Mouse (Mus musculus): Measurements from ENCODE around the gene Anxa4. TPM values are rescaled to one million over a fixed set of nuclear protein-coding genes. Genes with fewer than 3 reads are reported as not detected.

Anxa4 gene
- polyA plus RNA-seq, 1 experiment from 2014 or later: 5.2 TPM

DNA sequence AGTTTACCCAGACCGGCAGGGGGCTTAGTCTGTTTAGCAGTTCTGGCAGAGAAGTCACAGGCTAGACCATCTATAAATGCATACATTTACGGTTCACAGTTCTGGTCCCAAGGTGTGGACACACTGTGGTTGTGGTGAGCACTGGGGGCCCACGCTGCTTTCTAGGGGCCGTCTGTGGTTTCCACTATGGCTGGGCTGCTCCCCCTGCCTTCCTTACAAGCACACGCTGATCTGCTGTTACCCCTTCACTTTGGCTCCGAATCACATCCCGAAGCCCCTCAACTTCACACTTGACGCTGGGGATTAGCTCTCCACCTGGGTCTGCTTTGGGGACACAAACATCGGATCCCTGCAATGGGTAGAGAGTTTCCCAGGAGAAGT is 29.7 kb upstream of the Anxa4 start:
- DNase-seq (ENCODE audit: low spot score) (no peak), ATAC-seq (ENCODE audit: low FRiP score) (no peak)
- Histone ChIP-seq H3K27me3 (ENCODE audit: control insufficient read depth, insufficient read depth, low read length) (no peaks in the 10 kb centered on the region), H3K27ac (no peak overlapping the region), H3K4me1 (replicated peaks; ENCODE audit: control insufficient read depth, insufficient read depth, low read length) (no peaks in the 10 kb centered on the region), H3K36me3 (replicated peaks; ENCODE audit: control insufficient read depth, insufficient read depth) (no peaks in the 10 kb centered on the region), H3K4me2 (replicated peaks) (peak overlapping the region; percentile 44; the same call in 1 of the 2 replicates), H3K9ac (no peak overlapping the region), H3K4me3 (replicated peaks; ENCODE audit: low read length) (no peak overlapping the region), H3K9me3 (ENCODE audit: control insufficient read depth, low read length) (no peaks in the 10 kb centered on the region)
- WGBS: 39% methylated on average over 9 of the region's 9 CpGs

DNA sequence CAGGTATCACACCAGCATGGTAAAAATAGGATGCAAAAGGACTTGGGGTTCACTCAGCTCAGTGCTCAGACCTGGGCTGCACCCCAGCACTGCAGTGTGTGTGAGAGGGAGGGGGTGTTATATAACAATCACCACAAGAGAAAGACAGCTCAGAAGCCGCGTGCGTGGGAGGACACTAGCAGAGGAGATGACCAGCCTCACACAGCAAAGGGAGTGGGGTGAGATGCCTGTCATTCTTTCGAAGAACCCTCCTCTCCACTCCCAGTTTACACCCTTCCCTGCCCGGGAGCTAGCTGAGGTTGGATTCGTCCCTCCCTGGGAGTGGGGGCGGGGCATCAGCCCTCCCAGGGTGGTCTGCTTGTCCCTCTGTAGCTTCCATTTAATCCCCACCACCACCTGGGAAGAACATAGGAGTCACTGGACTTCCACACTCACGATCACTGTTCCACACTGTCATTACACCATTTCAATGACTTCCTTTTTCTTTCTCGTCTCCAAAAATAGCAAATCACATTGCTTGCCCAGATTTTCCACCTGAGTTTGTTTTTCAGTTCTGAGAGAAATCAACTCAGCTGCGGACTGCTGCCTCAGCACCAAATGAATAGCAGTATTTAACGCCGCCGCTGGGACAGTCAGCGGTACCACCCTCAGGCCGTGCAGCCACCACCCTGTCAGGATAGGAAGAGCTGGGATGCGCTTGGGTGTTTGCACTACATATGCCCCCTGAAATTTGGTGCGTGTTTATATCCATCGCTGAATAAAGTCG is 29.1 kb upstream of the Anxa4 start:
- Histone ChIP-seq H3K4me3 (replicated peaks; ENCODE audit: low read length) (peak overlapping the region; percentile 16), H3K27me3 (ENCODE audit: control insufficient read depth, insufficient read depth, low read length) (no peaks in the 10 kb centered on the region), H3K27ac (no peak overlapping the region), H3K9me3 (ENCODE audit: control insufficient read depth, low read length) (no peaks in the 10 kb centered on the region), H3K4me2 (replicated peaks) (peak overlapping the region; percentile 44), H3K36me3 (replicated peaks; ENCODE audit: control insufficient read depth, insufficient read depth) (no peaks in the 10 kb centered on the region), H3K4me1 (replicated peaks; ENCODE audit: control insufficient read depth, insufficient read depth, low read length) (no peaks in the 10 kb centered on the region), H3K9ac (peak overlapping the region; percentile 39; the same call in 1 of the 2 replicates)
- 6% methylated on average over 19 of the region's 19 CpGs for WGBS
- ATAC-seq (ENCODE audit: low FRiP score): 0 out of 2 replicates have a peak, but pooled peaks have one; percentile 31
- no peak for DNase-seq (ENCODE audit: low spot score)

DNA sequence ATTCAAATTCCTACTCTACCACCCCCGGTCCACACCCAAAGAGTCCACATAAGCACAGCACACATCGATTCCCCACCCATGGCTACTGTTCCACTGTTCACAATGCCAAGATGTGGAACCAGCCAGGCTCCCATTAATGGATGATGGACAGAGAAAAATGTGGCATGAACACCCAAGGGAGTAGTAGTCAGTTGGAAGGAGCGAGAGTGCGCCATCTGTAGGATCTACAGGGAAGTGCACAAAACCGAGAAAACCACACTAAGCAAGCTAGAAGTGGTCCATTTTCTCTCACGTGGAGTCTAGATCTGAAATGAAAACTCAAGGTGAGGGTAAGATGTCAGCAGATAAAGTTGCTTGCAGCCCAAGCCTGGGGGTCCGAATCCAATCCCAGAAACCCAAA is 27.3 kb upstream of the Anxa4 start:
- DNase-seq (ENCODE audit: low spot score): no peak

DNA sequence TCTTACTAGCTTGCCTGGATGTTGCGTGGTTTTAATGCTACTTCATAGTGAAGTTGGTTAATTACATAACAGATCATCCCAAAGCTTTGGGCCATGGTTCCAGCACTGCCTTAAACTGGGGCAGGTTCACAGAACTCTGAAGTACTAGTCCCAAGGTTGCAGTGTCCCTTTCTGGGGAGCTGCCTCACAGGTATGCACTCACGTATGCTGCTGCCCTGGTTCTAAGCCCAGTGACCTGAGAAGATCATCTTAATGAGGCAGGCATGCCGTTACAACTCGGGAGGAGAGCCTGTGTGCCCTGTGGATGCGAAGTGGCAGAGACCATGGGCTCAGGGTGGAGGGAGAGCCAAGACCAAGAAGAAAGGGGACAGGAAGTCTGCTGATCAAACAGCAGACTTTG is 26.5 kb upstream of the Anxa4 start:
- Histone ChIP-seq H3K4me1 (replicated peaks; ENCODE audit: control insufficient read depth, insufficient read depth, low read length) (no peaks in the 10 kb centered on the region), H3K27me3 (ENCODE audit: control insufficient read depth, insufficient read depth, low read length) (no peaks in the 10 kb centered on the region), H3K4me3 (replicated peaks; ENCODE audit: low read length) (no peak overlapping the region), H3K36me3 (replicated peaks; ENCODE audit: control insufficient read depth, insufficient read depth) (no peaks in the 10 kb centered on the region), H3K9ac (no peak overlapping the region), H3K27ac (no peak overlapping the region), H3K4me2 (replicated peaks) (no peak overlapping the region), H3K9me3 (ENCODE audit: control insufficient read depth, low read length) (no peaks in the 10 kb centered on the region)
- WGBS: 80% methylated on average over 5 of the region's 5 CpGs
- ATAC-seq (ENCODE audit: low FRiP score) (no peak), DNase-seq (ENCODE audit: low spot score) (no peak)

More for the DNA sequence above, 27.3 kb upstream of the Anxa4 start:
- Histone ChIP-seq H3K36me3 (replicated peaks; ENCODE audit: control insufficient read depth, insufficient read depth) (no peaks in the 10 kb centered on the region), H3K4me1 (replicated peaks; ENCODE audit: control insufficient read depth, insufficient read depth, low read length) (no peaks in the 10 kb centered on the region), H3K27me3 (ENCODE audit: control insufficient read depth, insufficient read depth, low read length) (no peaks in the 10 kb centered on the region), H3K27ac (no peak overlapping the region), H3K9ac (no peak overlapping the region), H3K9me3 (ENCODE audit: control insufficient read depth, low read length) (no peaks in the 10 kb centered on the region), H3K4me2 (replicated peaks) (no peak overlapping the region), H3K4me3 (replicated peaks; ENCODE audit: low read length) (no peak overlapping the region)
- no peak for ATAC-seq (ENCODE audit: low FRiP score)
- WGBS: 68% methylated on average over 7 of the region's 7 CpGs

DNA sequence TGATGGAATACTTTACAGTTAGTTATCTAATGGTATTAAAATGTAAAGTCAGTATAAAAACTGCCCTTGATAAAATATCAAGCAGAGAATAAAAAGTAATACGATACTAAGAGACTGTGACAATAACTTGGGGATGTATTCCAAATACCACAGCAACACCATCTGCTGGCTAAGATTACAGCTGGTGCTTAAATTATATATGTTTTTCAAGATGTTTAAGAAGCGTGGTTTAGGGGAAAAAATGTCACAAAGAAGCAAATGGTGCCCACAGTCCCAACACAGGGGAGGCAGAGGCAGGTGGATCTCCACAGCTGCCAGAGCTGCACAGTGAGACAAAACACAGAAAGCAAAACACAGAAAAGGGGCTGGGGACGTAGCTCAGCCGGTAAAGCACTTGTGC is 25.5 kb upstream of the Anxa4 start:
- ATAC-seq (ENCODE audit: low FRiP score) (no peak), DNase-seq (ENCODE audit: low spot score) (no peak)
- H3K4me2 ChIP-seq (replicated peaks): no peak overlapping the region
- no peak overlapping the region for H3K9ac ChIP-seq
- no peaks in the 10 kb centered on the region for H3K27me3 ChIP-seq (ENCODE audit: control insufficient read depth, insufficient read depth, low read length)
- no peaks in the 10 kb centered on the region for H3K9me3 ChIP-seq (ENCODE audit: control insufficient read depth, low read length)
- H3K4me3 ChIP-seq (replicated peaks; ENCODE audit: low read length): no peak overlapping the region
- no peak overlapping the region for H3K27ac ChIP-seq
- H3K36me3 ChIP-seq (replicated peaks; ENCODE audit: control insufficient read depth, insufficient read depth): no peaks in the 10 kb centered on the region
- 81% methylated on average over 4 of the region's 4 CpGs for WGBS
- no peaks in the 10 kb centered on the region for H3K4me1 ChIP-seq (replicated peaks; ENCODE audit: control insufficient read depth, insufficient read depth, low read length)

DNA sequence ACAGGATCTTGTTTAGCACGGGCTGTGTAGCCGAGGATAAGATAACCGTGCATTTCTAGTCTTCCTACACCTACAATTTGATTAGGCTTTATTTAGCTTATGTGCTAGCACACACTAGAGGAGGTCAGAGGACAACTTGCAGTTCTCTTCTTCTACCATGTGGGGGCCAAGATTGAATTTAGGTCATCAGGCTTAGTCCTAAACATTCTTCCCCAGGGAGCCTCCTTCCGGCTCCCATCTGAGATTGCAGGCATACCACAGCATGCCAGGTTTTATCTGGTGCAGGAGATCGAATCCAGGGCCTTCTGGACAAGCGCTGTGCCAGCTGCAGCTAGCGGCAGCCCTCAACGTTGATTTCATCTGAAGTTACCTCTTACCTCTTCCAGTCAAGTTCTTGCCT is 23.2 kb upstream of the Anxa4 start:
- H3K27me3 ChIP-seq (ENCODE audit: control insufficient read depth, insufficient read depth, low read length): no peaks in the 10 kb centered on the region
- 24% methylated on average over 8 of the region's 8 CpGs for WGBS
- no peak overlapping the region for H3K27ac ChIP-seq
- no peaks in the 10 kb centered on the region for H3K36me3 ChIP-seq (replicated peaks; ENCODE audit: control insufficient read depth, insufficient read depth)
- H3K4me1 ChIP-seq (replicated peaks; ENCODE audit: control insufficient read depth, insufficient read depth, low read length): no peaks in the 10 kb centered on the region
- H3K9ac ChIP-seq: no peak overlapping the region
- H3K4me2 ChIP-seq (replicated peaks): no peak overlapping the region
- H3K9me3 ChIP-seq (ENCODE audit: control insufficient read depth, low read length): no peaks in the 10 kb centered on the region
- no peak for DNase-seq (ENCODE audit: low spot score)
- ATAC-seq (ENCODE audit: low FRiP score): no peak
- no peak overlapping the region for H3K4me3 ChIP-seq (replicated peaks; ENCODE audit: low read length)

DNA sequence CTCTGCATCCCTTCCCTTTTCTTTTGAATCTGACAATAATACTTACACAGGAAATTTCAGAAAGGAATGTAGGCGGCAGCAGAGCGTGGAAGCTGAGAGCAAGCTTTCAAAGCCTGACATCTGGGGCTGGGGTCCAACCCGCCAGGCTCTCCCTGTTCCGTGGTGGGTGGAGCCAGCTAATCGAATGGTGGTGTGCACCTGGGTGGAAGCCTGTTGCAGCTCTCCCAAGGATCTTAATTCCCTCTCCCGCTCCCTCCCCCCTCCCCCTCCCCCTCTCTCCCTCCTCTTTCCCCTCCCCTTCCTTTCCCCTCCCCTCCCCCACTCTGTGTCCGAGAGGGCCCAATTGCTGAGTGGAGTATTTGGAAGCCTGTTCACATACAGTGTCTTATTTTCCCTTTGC is 22.1 kb upstream of the Anxa4 start:
- Histone ChIP-seq H3K4me3 (replicated peaks; ENCODE audit: low read length) (no peak overlapping the region), H3K27ac (no peak overlapping the region), H3K9ac (no peak overlapping the region)

DNA sequence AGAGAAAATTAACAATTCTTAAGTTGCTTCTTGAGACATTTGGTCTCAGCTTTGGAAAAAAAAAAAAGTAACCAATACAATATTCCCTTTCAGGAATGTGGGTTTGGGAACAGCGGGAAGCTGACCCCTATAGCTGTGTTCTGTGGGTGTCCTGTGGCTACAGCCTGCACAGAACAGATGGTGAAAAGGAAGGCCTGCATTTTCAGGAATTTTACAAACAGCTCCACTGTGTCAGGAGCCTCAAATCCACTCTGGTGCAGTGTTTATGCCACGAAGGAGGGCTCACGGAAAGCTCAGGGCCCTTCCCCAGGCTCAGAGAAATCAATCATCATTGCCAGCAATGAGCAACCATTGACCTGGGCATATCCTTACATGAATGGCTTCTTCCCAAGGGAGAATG is 21.5 kb upstream of the Anxa4 start:
- Histone ChIP-seq H3K4me1 (replicated peaks; ENCODE audit: control insufficient read depth, insufficient read depth, low read length) (no peaks in the 10 kb centered on the region), H3K9ac (no peak overlapping the region), H3K9me3 (ENCODE audit: control insufficient read depth, low read length) (no peaks in the 10 kb centered on the region), H3K27ac (no peak overlapping the region), H3K4me3 (replicated peaks; ENCODE audit: low read length) (no peak overlapping the region), H3K36me3 (replicated peaks; ENCODE audit: control insufficient read depth, insufficient read depth) (no peaks in the 10 kb centered on the region), H3K27me3 (ENCODE audit: control insufficient read depth, insufficient read depth, low read length) (no peaks in the 10 kb centered on the region), H3K4me2 (replicated peaks) (peak overlapping the region; percentile 35)
- WGBS: 33% methylated on average over 3 of the region's 3 CpGs
- ATAC-seq (ENCODE audit: low FRiP score) (no peak), DNase-seq (ENCODE audit: low spot score) (no peak)

More for the DNA sequence above, 22.1 kb upstream of the Anxa4 start:
- H3K36me3 ChIP-seq (replicated peaks; ENCODE audit: control insufficient read depth, insufficient read depth): no peaks in the 10 kb centered on the region
- no peaks in the 10 kb centered on the region for H3K4me1 ChIP-seq (replicated peaks; ENCODE audit: control insufficient read depth, insufficient read depth, low read length)
- ATAC-seq (ENCODE audit: low FRiP score) (no peak), DNase-seq (ENCODE audit: low spot score) (no peak)
- H3K27me3 ChIP-seq (ENCODE audit: control insufficient read depth, insufficient read depth, low read length): no peaks in the 10 kb centered on the region
- H3K9me3 ChIP-seq (ENCODE audit: control insufficient read depth, low read length): no peaks in the 10 kb centered on the region
- peak overlapping the region; percentile 35 for H3K4me2 ChIP-seq (replicated peaks)
- WGBS: 9% methylated on average over 7 of the region's 7 CpGs

DNA sequence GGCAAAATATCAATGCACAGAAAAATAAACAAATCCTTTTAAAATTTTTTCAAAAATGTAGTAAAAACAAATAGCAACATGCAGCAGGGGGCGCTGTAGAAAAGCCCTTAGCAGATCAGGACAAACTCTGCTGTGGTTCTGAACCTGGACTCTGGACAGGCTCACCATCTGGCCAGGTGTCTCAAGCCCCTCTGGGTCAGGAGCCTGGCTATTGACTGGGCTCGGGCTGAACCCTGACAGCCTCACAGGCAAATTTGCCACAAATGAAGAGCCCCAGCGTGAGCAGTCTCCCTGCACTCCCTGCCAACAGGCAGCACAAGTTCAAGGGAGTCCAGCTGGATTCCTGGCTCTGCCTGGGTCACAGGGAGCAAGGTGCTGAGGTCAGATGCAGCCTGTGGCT is 20.0 kb upstream of the Anxa4 start:
- Histone ChIP-seq H3K9ac (no peak overlapping the region), H3K36me3 (replicated peaks; ENCODE audit: control insufficient read depth, insufficient read depth) (no peaks in the 10 kb centered on the region), H3K27me3 (ENCODE audit: control insufficient read depth, insufficient read depth, low read length) (no peaks in the 10 kb centered on the region), H3K4me1 (replicated peaks; ENCODE audit: control insufficient read depth, insufficient read depth, low read length) (no peaks in the 10 kb centered on the region), H3K4me3 (replicated peaks; ENCODE audit: low read length) (no peak overlapping the region), H3K4me2 (replicated peaks) (no peak overlapping the region), H3K9me3 (ENCODE audit: control insufficient read depth, low read length) (no peaks in the 10 kb centered on the region), H3K27ac (no peak overlapping the region)
- WGBS: 15% methylated on average over 3 of the region's 3 CpGs
- no peak for ATAC-seq (ENCODE audit: low FRiP score)
- DNase-seq (ENCODE audit: low spot score): no peak

DNA sequence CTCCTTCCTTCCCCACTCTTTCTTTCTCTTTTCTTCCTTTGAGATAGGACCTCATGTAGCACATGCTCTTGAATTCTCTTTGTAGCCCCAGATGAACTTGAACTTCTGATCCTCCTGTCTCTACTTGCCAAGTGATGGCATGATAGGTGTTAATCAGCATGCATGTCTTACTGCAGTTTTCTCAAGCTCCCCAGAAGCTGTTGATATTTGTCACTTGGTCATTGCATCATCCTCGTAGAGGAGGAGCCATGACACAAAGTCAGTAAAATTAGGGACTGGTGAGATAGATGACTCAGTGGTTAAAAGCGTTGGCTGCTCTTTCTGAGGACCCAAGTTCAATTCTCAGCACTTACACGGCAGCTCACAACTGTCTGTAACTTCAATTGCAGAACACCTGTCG is 19.5 kb upstream of the Anxa4 start:
- Histone ChIP-seq H3K9ac (no peak overlapping the region), H3K4me2 (replicated peaks) (no peak overlapping the region), H3K27ac (no peak overlapping the region), H3K4me3 (replicated peaks; ENCODE audit: low read length) (no peak overlapping the region), H3K4me1 (replicated peaks; ENCODE audit: control insufficient read depth, insufficient read depth, low read length) (no peaks in the 10 kb centered on the region), H3K9me3 (ENCODE audit: control insufficient read depth, low read length) (no peaks in the 10 kb centered on the region), H3K27me3 (ENCODE audit: control insufficient read depth, insufficient read depth, low read length) (no peaks in the 10 kb centered on the region), H3K36me3 (replicated peaks; ENCODE audit: control insufficient read depth, insufficient read depth) (no peaks in the 10 kb centered on the region)
- ATAC-seq (ENCODE audit: low FRiP score) (no peak), DNase-seq (ENCODE audit: low spot score) (no peak)
- WGBS: 65% methylated on average over 4 of the region's 4 CpGs
